Mouse (Mus musculus) thymus, postnatal 4 days (tissue): ENCODE results near the gene Hdlbp.
A peak's percentile ranks its signal among the peaks of the same experiment; 100 is the strongest.

ENCODE experiments used
- DNase-seq: peaks from one replicate; pipeline ENCODE4 v3.0.0; 2021

Gene Hdlbp

DNA sequence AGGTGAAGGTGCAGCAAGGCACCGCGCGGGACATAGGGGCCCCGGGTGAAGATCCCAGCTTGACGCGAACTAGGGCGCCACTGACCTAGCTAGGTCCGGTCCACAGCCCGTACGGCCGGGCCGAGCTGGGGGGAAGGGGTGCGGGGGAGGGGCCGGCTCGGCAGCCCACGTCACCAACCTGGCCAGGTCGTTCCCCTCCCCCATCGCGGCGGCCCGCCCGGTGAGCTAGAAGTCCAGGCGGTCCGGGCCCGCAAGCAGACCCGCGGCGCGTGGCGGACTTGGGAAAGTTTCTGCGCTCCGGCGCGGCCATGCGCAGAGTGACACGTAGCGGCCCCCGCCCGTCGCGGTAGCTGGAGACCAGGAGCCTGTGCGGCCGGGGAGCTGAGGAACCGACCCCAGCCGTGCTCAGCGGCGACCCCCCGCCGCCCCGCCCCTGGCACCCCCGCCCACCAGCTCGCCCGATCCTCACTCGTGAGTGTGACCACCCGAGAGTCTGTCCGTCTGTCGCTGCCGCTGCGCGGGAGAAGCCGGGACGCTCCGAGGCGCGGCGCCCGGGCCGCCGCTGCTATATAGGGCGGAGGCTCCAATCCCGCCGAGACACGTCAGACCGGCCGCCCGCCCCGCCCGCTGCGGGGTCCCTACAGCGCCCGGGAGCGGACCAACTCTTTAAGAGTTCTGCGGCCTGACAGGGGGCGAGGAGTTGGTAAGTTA, 33.3 kb downstream of the Hdlbp start:
- peak; percentile 85 for DNase-seq

DNA sequence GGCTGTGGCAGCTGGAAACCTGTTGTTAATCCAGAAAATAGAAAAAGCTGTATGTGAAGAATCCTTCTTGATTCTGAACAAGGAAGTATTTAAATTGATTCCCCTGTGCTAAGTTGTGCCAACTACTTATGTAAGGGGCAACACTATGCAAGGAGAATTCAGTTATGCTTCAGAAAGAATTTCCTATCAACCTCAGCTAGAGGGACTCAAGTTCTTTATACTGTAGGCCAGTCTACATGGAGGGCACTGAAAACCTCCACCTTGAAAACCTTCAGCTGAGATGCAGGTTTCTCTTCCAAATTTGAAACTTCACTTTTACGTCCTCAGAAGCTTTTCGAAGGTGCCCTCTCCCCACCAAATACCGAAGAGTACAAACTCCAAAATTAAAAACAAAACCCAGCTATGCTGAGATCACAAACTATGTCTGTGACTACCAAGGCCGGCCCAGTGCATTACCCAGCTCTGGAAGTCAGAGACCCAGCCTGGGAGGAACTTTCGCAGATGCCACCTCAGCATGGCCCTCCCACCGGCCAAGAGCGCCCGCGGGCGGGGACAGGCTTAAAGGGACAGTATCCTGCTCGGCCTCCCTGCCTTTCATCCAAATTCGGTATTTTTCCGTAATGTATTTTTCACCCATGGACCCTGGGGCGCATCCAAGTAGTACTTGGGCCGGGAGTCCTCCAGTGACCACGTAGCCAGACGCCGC, 34.1 kb downstream of the Hdlbp start:
- peak; percentile 68 for DNase-seq

DNA sequence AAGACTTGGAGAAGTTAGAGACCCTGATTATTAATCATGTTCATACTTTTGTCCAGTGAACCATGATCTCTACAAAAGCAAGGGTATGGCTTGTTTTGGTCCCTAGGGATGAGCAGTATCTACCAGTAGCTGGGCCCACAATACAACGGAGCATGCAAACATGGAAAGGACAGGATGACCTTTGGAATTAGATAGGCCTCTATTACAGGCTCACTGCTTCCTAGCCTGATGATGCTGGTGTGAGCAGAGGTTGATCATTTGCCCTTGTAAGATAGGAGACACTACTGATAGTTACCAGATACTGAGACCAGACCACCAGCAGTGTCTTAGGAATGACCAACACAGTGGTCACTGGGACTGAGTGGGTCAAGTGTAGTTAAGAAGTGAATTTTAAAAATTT, 39.3 kb downstream of the Hdlbp start:
- DNase-seq = no peak

DNA sequence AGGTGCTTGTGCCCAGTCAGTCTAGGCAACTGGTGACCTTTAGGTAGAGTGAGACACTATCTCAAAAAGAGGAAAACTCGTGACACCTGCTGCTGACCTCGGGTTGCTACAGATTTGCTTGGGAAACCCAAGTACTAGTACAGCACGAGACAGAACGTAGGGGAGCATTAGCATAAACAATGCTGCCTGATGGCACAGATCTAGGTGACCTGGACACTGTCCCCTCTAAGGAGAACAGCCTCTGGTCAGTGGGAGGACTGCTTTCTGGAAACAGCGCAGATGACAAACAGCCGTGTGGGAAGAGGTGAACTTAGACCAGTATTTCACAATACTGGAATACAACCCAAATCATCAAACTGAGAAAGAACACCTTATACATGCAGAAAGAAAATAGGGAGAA, 46.5 kb downstream of the Hdlbp start:
- no peak for DNase-seq

DNA sequence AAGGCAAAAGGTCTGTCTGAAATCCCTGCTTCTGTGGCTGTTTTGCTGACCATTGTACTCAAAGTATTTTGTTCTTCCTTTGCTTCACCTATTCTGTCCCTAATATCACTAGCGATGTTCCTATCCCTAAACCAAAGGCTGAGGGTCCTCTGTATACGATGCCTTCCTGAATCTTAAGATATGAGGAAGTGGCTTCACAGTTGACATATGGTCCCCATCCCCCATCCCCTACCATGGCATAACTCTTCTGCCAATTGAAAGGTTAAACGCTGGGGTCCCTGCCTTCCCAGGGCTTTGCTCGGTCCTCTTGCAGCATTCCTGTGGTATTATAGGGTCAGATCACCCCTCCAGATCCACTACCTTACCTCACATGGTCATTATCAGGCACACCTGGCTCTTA, 75.2 kb downstream of the Hdlbp start:
- no peak for DNase-seq

DNA sequence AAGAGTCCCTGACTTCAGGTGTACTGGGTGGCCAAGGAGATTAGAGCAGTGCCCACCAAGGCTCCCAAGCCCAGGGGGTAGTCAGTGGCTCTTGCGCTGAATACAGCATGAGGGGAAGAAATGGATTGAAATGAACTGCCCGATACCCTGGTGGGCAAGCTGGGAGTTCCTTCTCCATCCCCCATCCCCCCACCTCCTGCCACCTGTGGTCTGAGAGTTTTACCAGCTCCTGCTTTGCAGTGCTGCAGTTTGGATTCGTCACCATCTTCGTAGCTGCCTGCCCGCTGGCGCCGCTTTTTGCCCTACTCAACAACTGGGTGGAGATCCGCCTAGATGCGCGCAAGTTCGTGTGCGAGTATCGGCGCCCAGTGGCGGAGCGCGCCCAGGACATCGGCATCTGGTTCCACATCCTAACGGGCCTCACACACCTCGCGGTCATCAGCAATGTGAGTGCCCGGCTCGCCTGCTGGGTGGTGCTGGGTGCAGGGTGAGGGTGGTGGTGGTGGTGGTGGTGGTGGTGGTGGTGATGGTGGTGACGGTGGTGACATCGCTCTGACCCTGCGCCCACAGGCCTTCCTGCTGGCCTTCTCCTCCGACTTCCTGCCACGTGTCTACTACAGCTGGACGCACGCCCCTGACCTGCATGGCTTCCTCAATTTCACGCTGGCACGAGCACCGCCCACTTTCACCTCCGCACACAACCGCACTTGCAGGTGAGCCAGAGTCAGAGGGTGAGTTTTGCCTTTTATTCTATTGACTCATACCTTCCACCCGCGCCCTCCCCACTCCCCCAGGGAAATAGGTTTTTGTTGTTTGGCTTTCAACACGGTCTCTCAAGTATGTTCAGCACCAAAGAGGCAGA, 77.2 kb downstream of the Hdlbp start:
- DNase-seq = peak; percentile 23

DNA sequence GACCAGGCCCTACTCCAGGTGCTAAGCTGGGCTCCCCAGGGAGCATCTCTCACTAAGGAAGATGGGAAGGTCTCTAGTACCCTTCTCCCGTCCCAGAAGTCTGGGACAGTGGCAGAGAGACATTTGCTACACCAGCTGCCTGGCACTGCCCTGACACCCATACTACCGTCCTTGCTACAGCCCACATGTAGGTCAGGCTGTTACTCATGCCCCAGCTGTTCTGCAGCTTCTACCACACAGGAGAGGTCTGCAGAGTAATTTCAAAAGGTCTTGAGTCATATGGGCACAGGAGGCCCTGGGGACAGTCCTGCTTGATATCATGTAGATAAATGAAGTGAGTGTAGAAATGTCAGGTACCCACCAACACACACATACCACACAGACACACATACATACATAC, 89.7 kb downstream of the Hdlbp start:
- no peak for DNase-seq

DNA sequence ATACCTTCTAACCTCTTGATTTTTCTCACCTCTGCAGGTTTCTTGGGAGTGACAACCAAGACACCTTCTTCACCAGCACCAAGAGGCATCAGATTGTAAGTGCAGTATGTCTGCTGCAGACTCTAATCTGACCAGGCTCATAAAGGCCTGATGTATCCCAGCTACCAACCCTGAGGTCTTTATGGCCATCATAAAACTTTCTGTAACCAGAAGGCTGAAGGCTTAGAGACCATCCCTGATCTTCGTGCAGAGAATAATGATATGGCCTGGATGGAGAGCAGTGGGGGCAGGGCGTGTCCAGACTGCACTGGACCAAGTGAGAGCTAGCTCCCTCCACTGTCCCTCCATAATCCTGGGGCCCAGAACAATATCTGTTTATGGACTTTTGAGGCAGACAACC, 91.4 kb downstream of the Hdlbp start:
- no peak for DNase-seq

DNA sequence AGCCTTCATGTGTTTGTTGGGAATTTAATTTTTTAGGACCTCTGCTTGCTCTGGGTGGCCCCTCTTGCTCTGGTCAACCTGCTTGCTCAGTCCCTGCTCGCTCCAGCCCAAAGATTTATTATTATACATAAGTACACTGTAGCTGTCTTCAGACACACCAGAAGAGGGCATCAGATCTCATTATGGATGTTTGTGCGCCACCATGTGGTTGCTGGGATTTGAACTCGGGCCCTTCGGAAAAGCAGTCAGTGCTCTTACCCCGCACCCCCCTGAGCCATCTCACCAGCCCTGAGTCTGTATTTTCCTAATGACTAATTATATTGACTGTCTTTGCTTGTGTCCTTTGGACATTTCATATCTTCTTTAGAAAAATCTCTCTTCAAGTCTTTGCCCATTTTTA, 99.5 kb downstream of the Hdlbp start:
- DNase-seq = peak; percentile 30

DNA sequence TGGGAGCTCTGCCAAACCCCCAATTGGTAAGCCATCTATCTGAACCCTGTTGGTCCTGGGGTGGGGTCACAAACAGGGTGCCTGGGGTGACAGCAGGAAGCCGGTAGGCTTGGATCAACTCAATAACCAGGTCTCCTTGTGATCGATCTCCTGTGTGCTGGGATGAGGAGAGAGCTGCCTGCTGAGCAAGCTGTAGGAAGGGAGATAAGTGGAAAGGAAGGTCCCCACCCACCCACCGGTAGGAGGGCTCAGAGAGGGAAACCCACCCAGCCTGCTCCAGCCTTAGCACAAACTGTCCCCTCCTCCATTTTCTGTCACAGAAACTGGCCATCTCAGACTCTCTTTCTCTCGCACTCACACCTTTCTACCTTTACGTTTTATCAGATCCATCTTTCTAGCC, 101.3 kb downstream of the Hdlbp start:
- DNase-seq = no peak

DNA sequence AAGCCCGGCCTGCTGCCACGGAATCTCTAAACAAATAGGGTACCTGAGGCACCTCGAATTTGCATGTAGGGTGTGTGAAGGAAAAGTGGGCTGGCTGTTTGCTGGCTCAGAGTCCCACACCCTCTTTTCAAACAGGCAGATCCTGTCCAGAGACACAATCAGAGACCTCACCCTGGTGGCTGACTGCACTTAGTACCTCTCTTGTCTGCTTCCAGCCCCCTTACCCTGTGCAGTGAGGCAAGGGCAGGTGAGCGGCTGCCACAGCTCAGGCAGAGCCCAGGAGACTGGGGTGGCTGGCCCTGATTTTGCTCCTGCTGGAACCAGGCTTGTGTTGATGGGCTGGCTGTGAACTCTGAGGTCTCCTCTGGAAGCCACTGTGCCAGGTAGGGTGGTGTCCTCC, 105.0 kb downstream of the Hdlbp start, which contains the start of gene Ano7:
Gene Ano7, plus strand, starts transcription at position 266 of the 400 bp plus-strand sequence.
- DNase-seq = no peak

DNA sequence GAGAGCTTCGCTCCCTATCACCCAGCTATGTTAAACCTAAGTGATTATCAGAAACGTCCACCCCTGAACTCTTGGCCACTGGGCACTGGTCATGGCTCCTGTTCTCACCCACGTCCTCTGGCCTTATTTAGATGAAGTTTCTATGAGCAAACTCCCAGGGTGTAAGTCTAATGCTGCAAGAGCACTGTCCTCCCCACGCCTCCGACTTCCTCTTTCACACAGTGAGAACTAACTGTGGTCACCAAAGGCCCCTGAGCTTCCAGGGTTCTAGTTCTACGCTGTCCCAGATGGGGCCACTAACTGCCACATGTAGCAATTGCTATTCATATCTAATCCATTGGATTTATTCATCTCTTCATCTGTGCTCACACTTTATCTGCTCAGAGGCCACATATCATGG, 113.0 kb downstream of the Hdlbp start:
- no peak for DNase-seq

DNA sequence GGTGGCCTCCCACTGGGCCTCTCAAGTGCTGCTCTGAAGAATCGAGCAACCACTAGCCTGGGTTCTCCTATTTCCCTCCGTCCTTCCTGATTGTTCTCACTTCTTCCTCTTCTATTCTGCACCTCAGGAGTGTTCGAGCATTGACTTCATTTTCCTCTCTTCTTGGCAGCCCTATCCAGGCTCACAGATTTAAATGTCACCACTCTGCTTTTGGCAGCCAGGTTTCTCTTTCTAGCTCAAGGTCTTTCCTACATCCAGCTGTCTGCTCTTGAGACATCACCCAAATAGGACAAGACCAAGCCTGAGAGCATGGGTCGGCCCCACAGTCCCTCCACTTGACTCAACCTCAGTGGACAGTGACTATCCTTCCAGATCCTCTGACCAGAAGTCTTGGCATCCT, 116.0 kb downstream of the Hdlbp start:
- no peak for DNase-seq
